Mouse (Mus musculus): ENCODE results near the gene Dlx5.

- TF ChIP-seq POLR2A (IDR thresholded peaks at IDR 0.05; ENCODE audit: control insufficient read depth, low read depth, low read length) (no peak), CTCF (IDR thresholded peaks at IDR 0.05; ENCODE audit: control insufficient read depth, insufficient read depth, insufficient replicate concordance, low read depth, low read length) (no peak)
Measured at GRCm38 (mm10) chr6:6874073-6874771, 7.7 kb downstream of the Dlx5 start.
